Mouse (Mus musculus) frontal cortex, adult 2 months (tissue): Measurements from ENCODE around the gene A630001G21Rik. TPM values are rescaled to one million over a fixed set of nuclear protein-coding genes. Genes with fewer than 3 reads are reported as not detected.

Experiments used
- DNase-seq, 2 experiments: peaks; one replicate each; pipeline ENCODE4 v3.0.0; 2022; ENCODE audit warnings: low spot score in 1 of 2; ENCODE audit errors: extremely low spot score in 1 of 2
- polyA plus RNA-seq: library from polyadenylated mRNA; depleted of rRNA; stranded (reverse); fragments of >200 nt; gene quantifications from 2 replicates; pipeline ENCODE4 v1.2.3, GENCODE M21; 2012; rRNA removed

A630001G21Rik gene
- polyA plus RNA-seq, 1 experiment = 1.3 TPM

- no peak for DNase-seq
These were observed 91.8 kb downstream of the A630001G21Rik start for GRCm38 (mm10) chr1:85686666-85687065.

GRCm38 (mm10) chr1:85680226-85680625, 98.2 kb downstream of the A630001G21Rik start:
- no peak for DNase-seq

Other genes with a start within 250 kb of the A630001G21Rik start
- not detected in 2 replicates for gene G530012D18Rik, start 203.0 kb downstream of the A630001G21Rik start, polyA plus RNA-seq
- gene Sp110, start 179.8 kb downstream of the A630001G21Rik start, polyA plus RNA-seq = 2.1 and 2.7 TPM in 2 replicates
- 1.1 and 1.8 TPM in 2 replicates for gene Sp140, start 178.3 kb downstream of the A630001G21Rik start, polyA plus RNA-seq
- 7.0 and 7.1 TPM in 2 replicates for gene Sp100, start 128.7 kb downstream of the A630001G21Rik start, polyA plus RNA-seq
- 108 and 115 TPM in 2 replicates for gene Cab39, start 14.8 kb upstream of the A630001G21Rik start, polyA plus RNA-seq
- gene Itm2c, start 115.6 kb upstream of the A630001G21Rik start, polyA plus RNA-seq = 765 and 862 TPM in 2 replicates
- gene 4933407L21Rik, start 149.8 kb upstream of the A630001G21Rik start, polyA plus RNA-seq = 9.0 and 11.3 TPM in 2 replicates
- gene Gpr55, start 182.4 kb upstream of the A630001G21Rik start, polyA plus RNA-seq = 0.08 and 0.10 TPM in 2 replicates
- 1.1 and 1.6 TPM in 2 replicates for gene Spata3, start 238.2 kb upstream of the A630001G21Rik start, polyA plus RNA-seq